Mouse (Mus musculus): ENCODE measurements around the gene Arid1b. TPM values are rescaled to one million over a fixed set of nuclear protein-coding genes. Genes with fewer than 3 reads are reported as not detected.

Arid1b gene
- polyA plus RNA-seq, 1 experiment: 99.0 TPM

GRCm38 (mm10) chr17:5039826-5040225 is 45.7 kb downstream of the Arid1b start:
- Histone ChIP-seq H3K27ac (ENCODE audit: control insufficient read depth, insufficient read depth, low read length) (no peak overlapping the region), H3K4me3 (ENCODE audit: control insufficient read depth, insufficient read depth, low read length) (no peak overlapping the region), H3K27me3 (ENCODE audit: control insufficient read depth, insufficient read depth, low read length) (no peaks in the 10 kb centered on the region), H3K4me1 (replicated peaks; ENCODE audit: control insufficient read depth, insufficient read depth, low read length) (peaks cover 33% of the 10 kb centered on the region), H3K36me3 (ENCODE audit: control insufficient read depth, insufficient read depth, low read length) (peaks cover 3% of the 10 kb centered on the region; the same call in 1 of the 2 replicates)
- WGBS: 96% methylated on average over 2 of the region's 2 CpGs
- DNase-seq: no peak
- no peak for TF ChIP-seq POLR2A (IDR thresholded peaks at IDR 0.05; ENCODE audit: control insufficient read depth, extremely low read depth, insufficient read depth, low read length, poor library complexity)
- no peak for TF ChIP-seq CTCF (IDR thresholded peaks at IDR 0.05; ENCODE audit: borderline replicate concordance, control insufficient read depth, extremely low read depth, insufficient read depth, low read length, poor library complexity)

GRCm38 (mm10) chr17:5043871-5044270 is 49.7 kb downstream of the Arid1b start:
- Histone ChIP-seq H3K4me3 (ENCODE audit: control insufficient read depth, insufficient read depth, low read length) (no peak overlapping the region), H3K27me3 (ENCODE audit: control insufficient read depth, insufficient read depth, low read length) (no peaks in the 10 kb centered on the region), H3K4me1 (replicated peaks; ENCODE audit: control insufficient read depth, insufficient read depth, low read length) (peaks cover 15% of the 10 kb centered on the region), H3K27ac (ENCODE audit: control insufficient read depth, insufficient read depth, low read length) (no peak overlapping the region), H3K36me3 (ENCODE audit: control insufficient read depth, insufficient read depth, low read length) (peaks cover 3% of the 10 kb centered on the region; the same call in 1 of the 2 replicates)
- no peak for TF ChIP-seq CTCF (IDR thresholded peaks at IDR 0.05; ENCODE audit: borderline replicate concordance, control insufficient read depth, extremely low read depth, insufficient read depth, low read length, poor library complexity)
- TF ChIP-seq POLR2A (IDR thresholded peaks at IDR 0.05; ENCODE audit: control insufficient read depth, extremely low read depth, insufficient read depth, low read length, poor library complexity): no peak
- 96% methylated on average over 7 of the region's 7 CpGs for WGBS
- no peak for DNase-seq

DNA sequence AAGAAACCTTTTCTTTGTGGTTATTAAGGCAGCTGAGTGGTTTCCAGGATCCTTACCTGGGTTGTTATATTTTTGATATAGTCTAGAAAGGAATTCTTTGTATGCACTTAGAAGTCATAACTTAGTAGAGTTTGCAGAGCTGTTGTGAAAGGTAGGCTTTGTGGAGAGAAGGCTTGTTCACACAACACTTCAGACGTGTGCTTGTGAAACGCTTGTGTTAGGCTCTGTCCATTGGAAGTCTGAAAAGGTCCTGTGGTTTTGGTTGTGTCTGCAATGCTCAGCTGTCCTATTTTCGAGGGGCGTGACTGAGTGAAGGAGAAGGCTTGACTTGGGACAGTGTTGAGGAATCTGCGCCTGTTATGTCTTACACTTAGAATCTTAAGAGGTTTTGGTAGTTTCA is 51.5 kb downstream of the Arid1b start:
- Histone ChIP-seq H3K4me1 (replicated peaks; ENCODE audit: control insufficient read depth, insufficient read depth, low read length) (peaks cover 15% of the 10 kb centered on the region), H3K27me3 (ENCODE audit: control insufficient read depth, insufficient read depth, low read length) (no peaks in the 10 kb centered on the region), H3K27ac (ENCODE audit: control insufficient read depth, insufficient read depth, low read length) (no peak overlapping the region), H3K4me3 (ENCODE audit: control insufficient read depth, insufficient read depth, low read length) (no peak overlapping the region), H3K36me3 (ENCODE audit: control insufficient read depth, insufficient read depth, low read length) (peaks cover 3% of the 10 kb centered on the region; the same call in 1 of the 2 replicates)
- WGBS: 70% methylated on average over 5 of the region's 5 CpGs
- DNase-seq: no peak
- no peak for TF ChIP-seq POLR2A (IDR thresholded peaks at IDR 0.05; ENCODE audit: control insufficient read depth, extremely low read depth, insufficient read depth, low read length, poor library complexity)
- no peak for TF ChIP-seq CTCF (IDR thresholded peaks at IDR 0.05; ENCODE audit: borderline replicate concordance, control insufficient read depth, extremely low read depth, insufficient read depth, low read length, poor library complexity)

- 90% methylated on average over 4 of the region's 4 CpGs for WGBS
- no peak overlapping the region for H3K4me3 ChIP-seq (ENCODE audit: control insufficient read depth, insufficient read depth, low read length)
- H3K27ac ChIP-seq (ENCODE audit: control insufficient read depth, insufficient read depth, low read length): no peak overlapping the region; the same call in 1 of the 2 replicates
- H3K36me3 ChIP-seq (ENCODE audit: control insufficient read depth, insufficient read depth, low read length): no peaks in the 10 kb centered on the region; the same call in 1 of the 2 replicates
- DNase-seq: no peak
- no peak for TF ChIP-seq CTCF (IDR thresholded peaks at IDR 0.05; ENCODE audit: borderline replicate concordance, control insufficient read depth, extremely low read depth, insufficient read depth, low read length, poor library complexity)
- TF ChIP-seq POLR2A (IDR thresholded peaks at IDR 0.05; ENCODE audit: control insufficient read depth, extremely low read depth, insufficient read depth, low read length, poor library complexity): no peak
- H3K4me1 ChIP-seq (replicated peaks; ENCODE audit: control insufficient read depth, insufficient read depth, low read length): peaks cover 12% of the 10 kb centered on the region
- no peaks in the 10 kb centered on the region for H3K27me3 ChIP-seq (ENCODE audit: control insufficient read depth, insufficient read depth, low read length)
Measured at GRCm38 (mm10) chr17:5047373-5047772, 53.2 kb downstream of the Arid1b start.

GRCm38 (mm10) chr17:5050266-5050665 is 56.1 kb downstream of the Arid1b start:
- TF ChIP-seq POLR2A (IDR thresholded peaks at IDR 0.05; ENCODE audit: control insufficient read depth, extremely low read depth, insufficient read depth, low read length, poor library complexity) (no peak), CTCF (IDR thresholded peaks at IDR 0.05; ENCODE audit: borderline replicate concordance, control insufficient read depth, extremely low read depth, insufficient read depth, low read length, poor library complexity) (no peak)
- H3K36me3 ChIP-seq (ENCODE audit: control insufficient read depth, insufficient read depth, low read length): no peaks in the 10 kb centered on the region
- no peak for DNase-seq
- 91% methylated on average over 8 of the region's 8 CpGs for WGBS
- peaks cover 27% of the 10 kb centered on the region for H3K4me1 ChIP-seq (replicated peaks; ENCODE audit: control insufficient read depth, insufficient read depth, low read length)
- no peak overlapping the region for H3K4me3 ChIP-seq (ENCODE audit: control insufficient read depth, insufficient read depth, low read length)
- H3K27me3 ChIP-seq (ENCODE audit: control insufficient read depth, insufficient read depth, low read length): no peaks in the 10 kb centered on the region
- H3K27ac ChIP-seq (ENCODE audit: control insufficient read depth, insufficient read depth, low read length): no peak overlapping the region

GRCm38 (mm10) chr17:5050970-5051530 is 56.9 kb downstream of the Arid1b start:
- H3K4me1 ChIP-seq (replicated peaks; ENCODE audit: control insufficient read depth, insufficient read depth, low read length): peaks cover 25% of the 10 kb centered on the region
- no peak overlapping the region for H3K4me3 ChIP-seq (ENCODE audit: control insufficient read depth, insufficient read depth, low read length)
- H3K27me3 ChIP-seq (ENCODE audit: control insufficient read depth, insufficient read depth, low read length): no peaks in the 10 kb centered on the region
- H3K36me3 ChIP-seq (ENCODE audit: control insufficient read depth, insufficient read depth, low read length): no peaks in the 10 kb centered on the region
- H3K27ac ChIP-seq (ENCODE audit: control insufficient read depth, insufficient read depth, low read length): no peak overlapping the region
- TF ChIP-seq CTCF (IDR thresholded peaks at IDR 0.05; ENCODE audit: borderline replicate concordance, control insufficient read depth, extremely low read depth, insufficient read depth, low read length, poor library complexity): no peak
- no peak for TF ChIP-seq POLR2A (IDR thresholded peaks at IDR 0.05; ENCODE audit: control insufficient read depth, extremely low read depth, insufficient read depth, low read length, poor library complexity)
- no peak for DNase-seq
- WGBS: 95% methylated on average over 7 of the region's 7 CpGs
